Mouse (Mus musculus): Measurements from ENCODE around the gene Pkn1. TPM values are rescaled to one million over a fixed set of nuclear protein-coding genes. Genes with fewer than 3 reads are reported as not detected.

The Pkn1 gene
- polyA plus RNA-seq, 1 experiment from 2014 or later = 22.7 TPM

GRCm38 (mm10) chr8:83649699-83650098, 49.3 kb downstream of the Pkn1 start:
- WGBS = 89% methylated on average over 6 of the region's 6 CpGs
- H3K4me1 ChIP-seq (ENCODE audit: control insufficient read depth in 2 of 2, insufficient read depth in 2 of 2, low read length in 2 of 2) = peaks cover 9 to 12% of the 10 kb centered on the region in 2 experiments
- no peaks in the 10 kb centered on the region; the same call in 1 of the 2 replicates for H3K36me3 ChIP-seq (ENCODE audit: control insufficient read depth, insufficient read depth, low read length)
- no peaks in the 10 kb centered on the region for H3K27me3 ChIP-seq (ENCODE audit: control insufficient read depth, insufficient read depth, low read length)
- ATAC-seq (ENCODE audit: insufficient number of reproducible peaks, insufficient read depth, low FRiP score, low read depth) = no peak
- no peaks in the 10 kb centered on the region for H3K9me3 ChIP-seq (ENCODE audit: control insufficient read depth, low read length)
- no peak overlapping the region for H3K27ac ChIP-seq (replicated peaks in 1 of 2; ENCODE audit: control insufficient read depth in 1 of 2, insufficient read depth in 1 of 2, low read depth in 2 of 2, low read length in 2 of 2)
- no peak overlapping the region for H3K9ac ChIP-seq (ENCODE audit: low read length)
- H3K4me3 ChIP-seq (ENCODE audit: control insufficient read depth in 1 of 2, insufficient read depth in 1 of 2, low read depth in 1 of 2, low read length in 2 of 2) = no peak overlapping the region
- no peak overlapping the region for H3K4me2 ChIP-seq (ENCODE audit: low read length)

- Histone ChIP-seq H3K4me2 (ENCODE audit: low read length) (no peak overlapping the region), H3K4me1 (ENCODE audit: control insufficient read depth in 2 of 2, insufficient read depth in 2 of 2, low read length in 2 of 2) (peaks cover 3 to 4% of the 10 kb centered on the region in 2 experiments), H3K9me3 (ENCODE audit: control insufficient read depth, low read length) (no peaks in the 10 kb centered on the region), H3K27ac (replicated peaks in 1 of 2; ENCODE audit: control insufficient read depth in 1 of 2, insufficient read depth in 1 of 2, low read depth in 2 of 2, low read length in 2 of 2) (no peak overlapping the region), H3K9ac (ENCODE audit: low read length) (no peak overlapping the region), H3K27me3 (ENCODE audit: control insufficient read depth, insufficient read depth, low read length) (no peaks in the 10 kb centered on the region), H3K4me3 (ENCODE audit: control insufficient read depth in 1 of 2, insufficient read depth in 1 of 2, low read depth in 1 of 2, low read length in 2 of 2) (no peak overlapping the region), H3K36me3 (ENCODE audit: control insufficient read depth, insufficient read depth, low read length) (no peaks in the 10 kb centered on the region)
- no peak for ATAC-seq (ENCODE audit: insufficient number of reproducible peaks, insufficient read depth, low FRiP score, low read depth)
- 91% methylated on average over 4 of the region's 4 CpGs for WGBS
These were observed 50.9 kb downstream of the Pkn1 start for GRCm38 (mm10) chr8:83648031-83648430.

GRCm38 (mm10) chr8:83647511-83647910, 51.5 kb downstream of the Pkn1 start:
- H3K4me1 ChIP-seq (ENCODE audit: control insufficient read depth in 2 of 2, insufficient read depth in 2 of 2, low read length in 2 of 2) = peaks cover 3 to 4% of the 10 kb centered on the region in 2 experiments
- no peaks in the 10 kb centered on the region for H3K36me3 ChIP-seq (ENCODE audit: control insufficient read depth, insufficient read depth, low read length)
- H3K9me3 ChIP-seq (ENCODE audit: control insufficient read depth, low read length) = no peaks in the 10 kb centered on the region
- 92% methylated on average over 11 of the region's 11 CpGs for WGBS
- H3K9ac ChIP-seq (ENCODE audit: low read length) = no peak overlapping the region
- H3K27me3 ChIP-seq (ENCODE audit: control insufficient read depth, insufficient read depth, low read length) = no peaks in the 10 kb centered on the region
- no peak overlapping the region for H3K4me2 ChIP-seq (ENCODE audit: low read length)
- ATAC-seq (ENCODE audit: insufficient number of reproducible peaks, insufficient read depth, low FRiP score, low read depth) = no peak
- no peak overlapping the region for H3K27ac ChIP-seq (replicated peaks in 1 of 2; ENCODE audit: control insufficient read depth in 1 of 2, insufficient read depth in 1 of 2, low read depth in 2 of 2, low read length in 2 of 2)
- H3K4me3 ChIP-seq (ENCODE audit: control insufficient read depth in 1 of 2, insufficient read depth in 1 of 2, low read depth in 1 of 2, low read length in 2 of 2) = no peak overlapping the region

GRCm38 (mm10) chr8:83639649-83640048, 59.3 kb downstream of the Pkn1 start:
- H3K36me3 ChIP-seq (ENCODE audit: control insufficient read depth, insufficient read depth, low read length) = no peaks in the 10 kb centered on the region
- H3K4me3 ChIP-seq (ENCODE audit: control insufficient read depth in 1 of 2, insufficient read depth in 1 of 2, low read depth in 1 of 2, low read length in 2 of 2) = no peak overlapping the region
- no peak overlapping the region for H3K9ac ChIP-seq (ENCODE audit: low read length)
- 70% methylated on average over 5 of the region's 5 CpGs for WGBS
- H3K27me3 ChIP-seq (ENCODE audit: control insufficient read depth, insufficient read depth, low read length) = no peaks in the 10 kb centered on the region
- H3K4me2 ChIP-seq (ENCODE audit: low read length) = no peak overlapping the region
- 0 out of 2 replicates have a peak, but pooled peaks cover 8% of the 10 kb centered on the region for H3K9me3 ChIP-seq (ENCODE audit: control insufficient read depth, low read length)
- H3K27ac ChIP-seq (replicated peaks in 1 of 2; ENCODE audit: control insufficient read depth in 1 of 2, insufficient read depth in 1 of 2, low read depth in 2 of 2, low read length in 2 of 2) = no peak overlapping the region
- no peak for ATAC-seq (ENCODE audit: insufficient number of reproducible peaks, insufficient read depth, low FRiP score, low read depth)
- H3K4me1 ChIP-seq (ENCODE audit: control insufficient read depth in 2 of 2, insufficient read depth in 2 of 2, low read length in 2 of 2) = no peaks in the 10 kb centered on the region

- no peak overlapping the region for H3K27ac ChIP-seq (replicated peaks in 1 of 2; ENCODE audit: control insufficient read depth in 1 of 2, insufficient read depth in 1 of 2, low read depth in 2 of 2, low read length in 2 of 2)
- 0 out of 2 replicates have a peak, but pooled peaks cover 8% of the 10 kb centered on the region for H3K9me3 ChIP-seq (ENCODE audit: control insufficient read depth, low read length)
- no peaks in the 10 kb centered on the region for H3K36me3 ChIP-seq (ENCODE audit: control insufficient read depth, insufficient read depth, low read length)
- 57% methylated on average over 4 of the region's 4 CpGs for WGBS
- no peak overlapping the region for H3K9ac ChIP-seq (ENCODE audit: low read length)
- H3K4me3 ChIP-seq (ENCODE audit: control insufficient read depth in 1 of 2, insufficient read depth in 1 of 2, low read depth in 1 of 2, low read length in 2 of 2) = no peak overlapping the region
- H3K4me2 ChIP-seq (ENCODE audit: low read length) = no peak overlapping the region
- no peaks in the 10 kb centered on the region for H3K27me3 ChIP-seq (ENCODE audit: control insufficient read depth, insufficient read depth, low read length)
- ATAC-seq (ENCODE audit: insufficient number of reproducible peaks, insufficient read depth, low FRiP score, low read depth) = no peak
- H3K4me1 ChIP-seq (ENCODE audit: control insufficient read depth in 2 of 2, insufficient read depth in 2 of 2, low read length in 2 of 2) = no peaks in the 10 kb centered on the region
These were observed 60.1 kb downstream of the Pkn1 start for GRCm38 (mm10) chr8:83638856-83639255.

- H3K4me3 ChIP-seq (ENCODE audit: control insufficient read depth in 1 of 2, insufficient read depth in 1 of 2, low read depth in 1 of 2, low read length in 2 of 2) = no peak overlapping the region
- no peaks in the 10 kb centered on the region for H3K4me1 ChIP-seq (ENCODE audit: control insufficient read depth in 2 of 2, insufficient read depth in 2 of 2, low read length in 2 of 2)
- no peak overlapping the region for H3K27ac ChIP-seq (replicated peaks in 1 of 2; ENCODE audit: control insufficient read depth in 1 of 2, insufficient read depth in 1 of 2, low read depth in 2 of 2, low read length in 2 of 2)
- no peak overlapping the region for H3K4me2 ChIP-seq (ENCODE audit: low read length)
- no peaks in the 10 kb centered on the region for H3K27me3 ChIP-seq (ENCODE audit: control insufficient read depth, insufficient read depth, low read length)
- no peaks in the 10 kb centered on the region for H3K36me3 ChIP-seq (ENCODE audit: control insufficient read depth, insufficient read depth, low read length)
- 81% methylated on average over 7 of the region's 7 CpGs for WGBS
- H3K9ac ChIP-seq (ENCODE audit: low read length) = no peak overlapping the region
- H3K9me3 ChIP-seq (ENCODE audit: control insufficient read depth, low read length) = 0 out of 2 replicates have a peak, but pooled peaks cover 8% of the 10 kb centered on the region
- no peak for ATAC-seq (ENCODE audit: insufficient number of reproducible peaks, insufficient read depth, low FRiP score, low read depth)
These were observed 66.8 kb downstream of the Pkn1 start for GRCm38 (mm10) chr8:83632083-83632707.

GRCm38 (mm10) chr8:83625676-83626299, 73.2 kb downstream of the Pkn1 start:
- Histone ChIP-seq H3K9me3 (ENCODE audit: control insufficient read depth, low read length) (no peaks in the 10 kb centered on the region), H3K4me2 (ENCODE audit: low read length) (no peak overlapping the region)
- no peak for ATAC-seq (ENCODE audit: insufficient number of reproducible peaks, insufficient read depth, low FRiP score, low read depth)

More at GRCm38 (mm10) chr8:83625676-83626299, 73.2 kb downstream of the Pkn1 start:
- Histone ChIP-seq H3K4me1 (ENCODE audit: control insufficient read depth in 2 of 2, insufficient read depth in 2 of 2, low read length in 2 of 2) (peaks cover 3% of the 10 kb centered on the region in 2 experiments; a peak in 1 of 4 replicates), H3K27ac (replicated peaks in 1 of 2; ENCODE audit: control insufficient read depth in 1 of 2, insufficient read depth in 1 of 2, low read depth in 2 of 2, low read length in 2 of 2) (no peak overlapping the region), H3K27me3 (ENCODE audit: control insufficient read depth, insufficient read depth, low read length) (no peaks in the 10 kb centered on the region), H3K4me3 (ENCODE audit: control insufficient read depth in 1 of 2, insufficient read depth in 1 of 2, low read depth in 1 of 2, low read length in 2 of 2) (no peak overlapping the region), H3K36me3 (ENCODE audit: control insufficient read depth, insufficient read depth, low read length) (no peaks in the 10 kb centered on the region), H3K9ac (ENCODE audit: low read length) (no peak overlapping the region)
- WGBS = 79% methylated on average over 6 of the region's 6 CpGs
